Mouse (Mus musculus) left cerebral cortex, adult 8-10 months (tissue): ENCODE data around the gene Shisa5. TPM values are rescaled to one million over a fixed set of nuclear protein-coding genes. Genes with fewer than 3 reads are reported as not detected.
A peak's percentile ranks its signal among the peaks of the same experiment; 100 is the strongest.

ENCODE experiments used
- DNase-seq, 2 experiments: peaks; one replicate each; pipeline ENCODE4 v3.0.0; 2022; ENCODE audit warnings: low spot score in 2 of 2
- total RNA-seq, 4 experiments: library from RNA; stranded (reverse); gene quantifications; 2 replicates each; pipeline ENCODE4 v1.2.4; 2022

The Shisa5 gene
- total RNA-seq, 4 experiments from 2014 or later, result 81.8 to 96.8 (median 91.6) TPM

GRCm38 (mm10) chr9:109021428-109021827, 16.9 kb upstream of the Shisa5 start:
- DNase-seq, result peak in 1 of 2 experiments; percentile 16

- peak in 1 of 2 experiments; percentile 71 for DNase-seq
Observed at GRCm38 (mm10) chr9:109022866-109023685, 15.3 kb upstream of the Shisa5 start.

- DNase-seq, result no peak
Observed at GRCm38 (mm10) chr9:109027521-109027920, 10.8 kb upstream of the Shisa5 start.

GRCm38 (mm10) chr9:109028421-109028820, 9.9 kb upstream of the Shisa5 start:
- no peak for DNase-seq

DNA sequence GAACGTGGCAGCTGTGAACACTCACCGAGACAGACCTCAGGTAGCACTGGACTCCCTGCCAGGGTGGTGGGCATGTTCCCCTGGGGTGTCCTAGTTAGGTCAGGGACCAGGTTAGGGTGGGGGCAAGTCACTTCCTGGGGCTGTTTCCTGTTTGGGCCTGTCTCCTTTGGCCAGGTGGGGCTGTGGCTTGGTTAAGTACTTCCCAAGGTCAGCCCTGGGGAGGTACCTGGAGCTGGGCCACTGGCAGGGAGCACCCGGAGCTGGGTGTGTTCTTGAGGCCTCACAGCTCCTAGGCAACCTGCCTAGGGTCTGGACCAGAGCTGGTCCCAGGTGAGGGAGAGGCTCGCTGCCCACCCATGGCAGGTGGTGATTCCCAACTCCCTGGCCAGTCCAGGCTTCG, 9.4 kb upstream of the Shisa5 start:
- no peak for DNase-seq

DNA sequence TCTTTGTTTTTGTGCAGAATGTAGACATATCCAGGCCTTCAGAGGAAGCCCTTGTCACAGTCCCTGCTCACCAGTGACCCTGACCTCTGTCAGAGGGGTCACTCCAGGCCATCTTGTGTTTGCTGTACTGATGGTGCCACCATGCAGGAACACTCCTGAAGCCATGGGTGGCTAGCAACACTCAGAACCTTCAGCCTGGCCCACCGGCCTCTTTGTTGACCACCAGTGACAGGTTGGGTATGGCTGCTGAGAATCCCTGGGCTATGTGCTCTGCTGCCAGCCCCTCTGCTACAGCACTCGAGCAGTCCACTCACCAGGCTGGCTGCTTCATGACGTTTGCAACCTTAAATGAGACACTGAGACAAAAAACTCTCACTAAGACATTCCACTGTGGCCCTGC, 8.1 kb upstream of the Shisa5 start:
- DNase-seq, result no peak

GRCm38 (mm10) chr9:109031001-109031400, 7.4 kb upstream of the Shisa5 start:
- DNase-seq, result no peak

- DNase-seq, result no peak
Observed at GRCm38 (mm10) chr9:109031686-109032085, 6.7 kb upstream of the Shisa5 start.

GRCm38 (mm10) chr9:109032435-109032834, 5.9 kb upstream of the Shisa5 start:
- no peak for DNase-seq

GRCm38 (mm10) chr9:109038901-109039364, 568 bp downstream of the Shisa5 start:
- no peak for DNase-seq

DNA sequence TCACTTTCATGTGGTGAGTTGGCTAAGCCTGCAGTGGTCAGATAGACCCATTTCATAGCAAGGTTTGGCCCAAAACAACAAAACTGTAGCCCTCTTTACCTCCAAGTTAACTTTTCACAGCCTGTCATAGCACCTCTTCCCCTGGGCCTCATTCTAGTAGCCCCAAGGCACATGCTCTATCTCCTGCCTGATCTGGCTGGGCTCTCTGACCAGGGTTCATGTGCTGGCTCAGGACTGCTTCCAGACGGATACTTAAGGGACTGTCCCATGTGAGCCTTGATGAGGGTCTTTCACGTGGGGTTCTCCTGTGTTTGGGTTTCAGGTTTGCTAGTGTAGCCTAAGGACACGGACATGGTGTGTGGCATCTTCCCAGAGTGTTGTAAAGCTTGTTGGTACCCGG, 1.3 kb downstream of the Shisa5 start:
- no peak for DNase-seq

- DNase-seq, result no peak
Observed at GRCm38 (mm10) chr9:109040216-109040615, 1.9 kb downstream of the Shisa5 start.

- no peak for DNase-seq
Observed at GRCm38 (mm10) chr9:109040906-109041305, 2.5 kb downstream of the Shisa5 start.

GRCm38 (mm10) chr9:109041351-109041750, 3.0 kb downstream of the Shisa5 start:
- DNase-seq, result no peak

GRCm38 (mm10) chr9:109046306-109046705, 7.9 kb downstream of the Shisa5 start:
- DNase-seq, result no peak

DNA sequence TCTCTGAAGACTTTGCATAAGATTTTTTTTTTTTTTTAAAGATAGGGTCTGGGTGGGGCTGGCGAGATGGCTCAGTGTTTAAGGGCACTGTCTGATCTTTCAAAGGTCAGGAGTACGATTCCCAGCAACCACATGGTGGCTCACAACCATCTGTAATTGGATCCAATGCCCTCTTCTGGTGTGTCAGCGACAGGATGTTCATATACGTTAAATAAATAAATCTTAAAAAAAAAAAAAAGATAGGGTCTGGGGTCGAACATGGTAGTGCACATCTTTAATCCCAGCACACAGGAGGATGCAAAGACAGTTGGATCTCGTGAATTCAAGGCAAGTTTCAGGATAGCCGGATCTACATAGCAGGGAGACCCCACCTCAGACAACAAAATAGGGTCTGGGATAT, 11.0 kb downstream of the Shisa5 start:
- DNase-seq, result no peak

DNA sequence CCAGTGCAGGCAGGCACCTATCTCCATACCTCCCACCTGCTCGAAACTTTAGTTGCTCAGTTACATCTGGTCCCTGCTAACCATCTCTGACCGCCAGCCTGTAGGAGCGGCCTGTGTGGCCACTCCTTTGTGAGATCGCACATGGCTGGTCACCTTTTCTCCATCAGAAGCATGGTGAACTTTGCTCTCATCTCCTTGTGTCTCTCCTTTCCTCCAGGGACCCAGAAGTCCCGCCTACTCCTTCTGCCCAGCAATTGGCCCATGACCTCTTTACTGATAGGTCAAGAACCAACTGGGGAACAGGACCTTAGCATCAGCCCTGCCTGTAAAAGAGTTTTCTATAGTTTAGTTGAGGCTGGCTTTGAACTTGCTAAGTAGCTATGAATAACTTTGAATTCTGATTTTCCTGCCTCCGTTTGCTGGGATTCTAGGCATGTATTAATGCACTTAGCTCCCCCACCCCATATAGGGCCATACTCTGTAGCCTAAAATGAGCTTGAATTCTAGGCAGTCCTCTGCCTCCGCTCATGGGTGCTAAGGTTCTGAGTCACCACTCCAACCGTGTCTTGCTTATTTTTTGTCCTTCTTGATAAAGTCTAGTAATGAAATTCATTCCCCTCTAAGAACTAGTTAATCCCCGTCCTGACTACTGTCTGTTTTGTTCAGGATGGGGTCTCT, 11.8 kb downstream of the Shisa5 start:
- DNase-seq, result no peak

GRCm38 (mm10) chr9:109050674-109050997, 12.3 kb downstream of the Shisa5 start:
- no peak for DNase-seq

DNA sequence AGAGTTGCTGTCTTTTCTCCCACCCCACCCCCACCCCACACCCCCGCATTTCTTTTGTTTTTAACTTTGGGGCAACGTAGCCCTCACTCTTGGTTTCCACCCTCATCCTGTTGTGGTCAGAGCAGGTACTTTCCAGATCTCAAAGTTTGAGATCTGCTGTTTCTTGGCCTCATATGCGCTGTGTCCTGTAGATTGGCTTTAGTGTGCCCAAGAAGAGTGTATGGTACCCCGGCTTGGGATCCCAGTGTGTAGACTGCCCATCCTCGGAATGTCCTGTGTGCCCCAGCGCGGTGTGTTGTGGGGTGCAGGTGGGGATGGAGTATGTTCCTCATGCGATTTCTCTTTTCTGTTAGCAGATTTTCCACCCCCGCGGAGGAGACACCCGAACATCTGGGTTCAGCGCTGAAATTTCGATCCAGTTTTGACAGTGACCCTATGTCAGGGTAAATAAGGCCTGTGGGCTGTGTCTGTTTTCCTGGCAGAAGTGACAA, 12.7 kb downstream of the Shisa5 start:
- DNase-seq, result no peak

- no peak for DNase-seq
Observed at GRCm38 (mm10) chr9:109051651-109052489, 13.5 kb downstream of the Shisa5 start.

DNA sequence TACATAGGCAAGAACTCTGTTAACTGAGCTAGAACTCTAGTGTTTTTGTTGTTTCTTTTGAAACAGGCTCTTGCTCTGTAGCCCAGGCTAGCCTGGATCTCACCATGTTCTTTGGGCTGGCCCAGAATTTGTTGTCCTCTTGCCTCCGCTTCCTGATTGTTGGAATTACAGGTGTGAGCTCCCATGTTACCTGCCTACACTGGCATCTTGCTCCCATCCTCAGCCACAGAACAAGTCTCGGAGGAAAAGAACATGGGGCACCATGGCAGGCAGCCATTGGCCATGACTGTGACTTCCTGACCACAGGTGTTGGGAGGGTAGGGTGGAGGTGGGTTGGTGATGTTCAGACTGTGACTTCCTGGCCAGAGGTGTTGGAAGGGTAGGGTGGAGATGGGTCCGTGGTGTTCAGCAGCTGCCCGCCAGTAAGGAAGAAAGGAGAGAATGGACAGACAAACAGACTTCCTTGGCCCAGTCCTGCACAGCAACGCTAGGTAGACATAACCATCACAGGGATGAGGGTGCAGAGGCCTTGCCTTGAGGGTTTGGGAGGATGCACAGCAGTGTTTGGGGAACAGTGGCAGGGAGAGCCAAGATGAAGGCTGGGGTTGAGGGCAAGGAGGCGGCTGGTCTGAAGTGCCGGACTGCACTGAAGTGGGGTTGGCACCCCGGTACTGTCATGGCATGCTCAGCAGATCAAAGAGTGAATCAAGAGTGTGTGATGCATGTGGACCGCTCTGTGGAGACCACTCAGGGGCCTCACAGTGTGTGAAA, 14.3 kb downstream of the Shisa5 start:
- no peak for DNase-seq
